Comparison of ENCODE assay signal across 14 mouse cellular contexts in the genomic region with DNA sequence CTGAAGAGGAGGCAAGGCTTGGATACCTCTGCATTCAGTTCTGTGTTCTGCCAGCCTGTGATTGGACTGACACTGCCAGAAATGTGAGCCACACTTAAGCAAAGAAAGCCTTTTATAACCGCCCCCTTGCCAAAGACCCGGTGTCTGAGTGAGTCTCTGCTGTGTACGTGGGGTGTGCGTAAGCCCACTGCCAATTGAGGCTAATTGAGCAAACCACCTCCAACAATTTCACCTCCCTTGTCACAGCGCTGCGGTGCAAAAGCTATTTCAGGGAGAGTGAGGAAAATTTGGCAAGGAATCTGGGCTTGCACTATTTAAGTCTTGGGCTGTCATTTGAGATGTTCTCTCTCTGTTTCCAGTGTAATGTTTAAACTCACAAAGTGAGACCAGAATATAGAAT.
DNase-seq lines count a peak whose midpoint lies in the region; ATAC-seq lines count a peak whose summit lies in the region.
"Had no signal": no experiment of that assay in that cellular context is flagged by ENCODE, and none has a peak within 500 bp of the region (broad histone marks: within the 10 kb centered on the region; RNA-seq: fewer than 3 reads in every experiment).

No protein-coding gene starts in this region.

- no peak overlapping the region for H3K9ac ChIP-seq in hindbrain, embryonic 12.5 days

- H3K4me3 ChIP-seq in hindbrain, embryonic 12.5 days, result no peak overlapping the region

- H3K4me2 ChIP-seq in hindbrain, embryonic 12.5 days (replicated peaks), result no peak overlapping the region
- H3K4me2 ChIP-seq: heart, embryonic 11.5 days had no signal

- H3K27me3 ChIP-seq in hindbrain, embryonic 12.5 days, result no peaks in the 10 kb centered on the region

- H3K27ac ChIP-seq in hindbrain, embryonic 12.5 days, result no peak overlapping the region

- intact Hi-C loops in left cerebral cortex, postnatal 4 days (cut with DNase I), result no loop called here
- intact Hi-C loops in left cerebral cortex, postnatal 14 days (cut with DNase I), result no loop called here

- H3K36me3 ChIP-seq in hindbrain, embryonic 12.5 days, result no peaks in the 10 kb centered on the region

- peak; percentile 56 for DNase-seq in left cerebral cortex, adult 11 months (ENCODE audit: low spot score)
- DNase-seq in left cerebral cortex, postnatal 4 days, result no peak
- peak; percentile 78 to 80 for DNase-seq in frontal cortex, adult 2 months (ENCODE audit: extremely low spot score in 1 of 2, low spot score in 1 of 2)
- peak; percentile 73 to 90 for DNase-seq in left cerebral cortex, postnatal 14 days (ENCODE audit: low spot score in 2 of 2)
- DNase-seq in testis, postnatal 14 days (ENCODE audit: low spot score), result no peak
- DNase-seq: cerebellum, adult 9-11 months; heart, postnatal 4 days; liver; lung, adult 2 months; thymus, postnatal 14 days had no signal

- peaks cover 7% of the 10 kb centered on the region for H3K4me1 ChIP-seq in hindbrain, embryonic 12.5 days

- no peaks in the 10 kb centered on the region for H3K9me3 ChIP-seq in hindbrain, embryonic 12.5 days (replicated peaks)

- no peak for ATAC-seq in hindbrain, embryonic 12.5 days (ENCODE audit: low FRiP score)
- ATAC-seq in megakaryocyte progenitor cell, adult 5-6 weeks (replicated peaks; ENCODE audit: poor library complexity), result no peak
- ATAC-seq: activated CD4-positive, CD25-positive, alpha-beta regulatory T cell, adult 4 months had no signal

- WGBS in hindbrain, embryonic 12.5 days, result 61% methylated on average over 6 of the region's 6 CpGs

Comparison
In these comparisons a context has a peak if more than half of its experiments do, and no peak if none do; other contexts are left out.
1. DNase-seq: peak in left cerebral cortex, adult 11 months (single experiment), frontal cortex, adult 2 months (2 of 2) and left cerebral cortex, postnatal 14 days (2 of 2); none in left cerebral cortex, postnatal 4 days (single experiment) and testis, postnatal 14 days (single experiment).